Mouse (Mus musculus): ENCODE data around the gene Socs5. TPM values are rescaled to one million over a fixed set of nuclear protein-coding genes. Genes with fewer than 3 reads are reported as not detected.

Socs5 gene
- polyA plus RNA-seq, 1 experiment from 2014 or later, result 10.9 TPM

DNA sequence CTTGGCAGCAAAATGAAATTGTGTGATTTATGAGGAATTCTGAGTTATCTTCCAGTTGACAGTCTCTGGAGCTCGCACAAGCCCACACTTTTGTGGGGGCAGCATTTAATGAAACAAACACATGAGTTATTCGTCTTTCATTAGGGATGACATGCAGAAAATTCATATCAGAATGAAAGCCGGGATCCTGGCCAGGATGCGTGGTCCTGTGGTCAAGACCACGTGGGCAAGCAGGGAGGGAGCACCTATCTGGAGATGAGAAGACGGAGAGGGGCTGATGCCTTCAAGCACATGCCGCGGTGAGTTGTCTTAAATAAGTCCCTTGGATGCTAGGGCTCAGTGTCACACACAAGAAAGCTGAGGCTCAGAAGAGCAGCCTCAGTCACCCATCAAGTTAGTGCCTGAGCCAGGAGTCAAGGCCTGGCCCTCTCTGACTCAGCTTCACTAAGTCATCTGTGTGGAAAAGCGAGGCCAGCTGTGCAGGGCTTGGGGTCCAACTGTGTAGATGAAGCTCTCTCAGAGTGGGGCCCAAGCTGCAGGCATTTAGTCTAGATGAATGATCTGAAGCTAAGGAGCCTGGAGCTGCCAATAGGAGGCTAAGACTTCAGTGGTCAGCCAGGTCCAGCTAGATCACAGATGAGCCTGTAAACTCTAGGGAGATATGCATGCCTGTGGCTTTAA lies 67.3 kb downstream of the Socs5 start:
- H3K27ac ChIP-seq, result no peak overlapping the region
- H3K27me3 ChIP-seq, result no peaks in the 10 kb centered on the region
- peaks cover 12% of the 10 kb centered on the region for H3K4me1 ChIP-seq (replicated peaks)
- H3K9me3 ChIP-seq, result peaks cover 10% of the 10 kb centered on the region; the same call in 1 of the 2 replicates
- H3K9ac ChIP-seq (replicated peaks), result no peak overlapping the region
- no peak overlapping the region for H3K4me2 ChIP-seq (replicated peaks)
- no peak overlapping the region for H3K4me3 ChIP-seq (replicated peaks)
- ATAC-seq, result no peak
- H3K36me3 ChIP-seq, result no peaks in the 10 kb centered on the region
- WGBS, result 93% methylated on average over 9 of the region's 9 CpGs

DNA sequence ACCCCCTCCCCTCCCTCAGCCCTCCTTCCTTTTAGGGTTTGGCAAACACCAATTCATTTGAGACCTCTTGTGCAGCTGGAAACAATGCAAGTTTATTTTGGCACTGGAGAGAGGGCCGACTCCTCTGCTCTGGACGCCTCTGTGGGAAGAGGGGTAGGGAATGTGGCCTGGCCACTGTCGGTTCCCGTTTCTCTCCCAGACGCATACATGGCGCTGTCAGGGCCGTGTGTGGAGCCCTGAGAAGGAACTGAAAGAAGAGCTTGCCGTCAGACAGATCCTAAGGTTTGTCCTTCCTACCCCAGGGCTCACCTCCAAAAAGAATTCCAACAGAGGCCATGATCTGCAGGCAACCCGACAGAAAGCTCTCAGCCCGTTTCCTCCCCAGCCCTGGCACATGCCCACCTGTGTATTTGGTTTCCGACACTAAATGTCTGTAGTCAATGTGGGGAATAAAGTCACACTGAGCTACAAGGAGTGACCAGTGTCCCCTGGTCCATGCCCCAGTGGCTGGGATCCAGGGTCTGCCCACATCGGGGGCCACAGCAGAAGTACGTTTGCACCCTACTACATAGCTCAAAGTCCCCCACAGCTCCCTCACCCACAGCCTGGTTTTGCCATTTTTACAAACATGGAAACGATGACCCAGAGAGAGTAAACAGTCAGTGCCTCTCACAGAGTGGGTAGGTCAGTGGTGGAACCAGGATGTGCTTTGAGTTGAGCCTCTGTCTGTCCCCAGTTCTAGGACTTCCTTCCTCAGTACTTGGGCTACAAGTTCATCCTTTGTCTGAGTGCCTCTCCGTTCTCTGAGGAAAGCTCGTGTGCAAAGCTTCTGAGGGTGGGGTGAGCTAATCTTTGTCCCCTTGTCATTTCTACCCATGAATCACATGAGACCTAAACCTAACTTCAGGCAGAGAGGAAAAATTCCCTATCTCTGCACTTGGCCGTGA lies 68.9 kb downstream of the Socs5 start:
- Histone ChIP-seq H3K9me3 (peaks cover 10% of the 10 kb centered on the region; the same call in 1 of the 2 replicates), H3K9ac (replicated peaks) (no peak overlapping the region), H3K4me2 (replicated peaks) (no peak overlapping the region), H3K4me3 (replicated peaks) (no peak overlapping the region), H3K4me1 (replicated peaks) (peaks cover 12% of the 10 kb centered on the region), H3K36me3 (no peaks in the 10 kb centered on the region), H3K27ac (no peak overlapping the region), H3K27me3 (no peaks in the 10 kb centered on the region)
- 80% methylated on average over 17 of the region's 17 CpGs for WGBS
- ATAC-seq, result no peak

GRCm38 (mm10) chr17:87178596-87179590 lies 71.4 kb downstream of the Socs5 start:
- peak; percentile 58; the same call in 1 of the 2 replicates for ATAC-seq
- Histone ChIP-seq H3K9ac (replicated peaks) (no peak overlapping the region), H3K36me3 (no peaks in the 10 kb centered on the region), H3K27ac (no peak overlapping the region), H3K4me3 (replicated peaks) (no peak overlapping the region), H3K4me1 (replicated peaks) (peaks cover 12% of the 10 kb centered on the region), H3K27me3 (no peaks in the 10 kb centered on the region), H3K9me3 (0 out of 2 replicates have a peak, but pooled peaks cover 7% of the 10 kb centered on the region), H3K4me2 (replicated peaks) (no peak overlapping the region)
- WGBS, result 44% methylated on average over 16 of the region's 16 CpGs

DNA sequence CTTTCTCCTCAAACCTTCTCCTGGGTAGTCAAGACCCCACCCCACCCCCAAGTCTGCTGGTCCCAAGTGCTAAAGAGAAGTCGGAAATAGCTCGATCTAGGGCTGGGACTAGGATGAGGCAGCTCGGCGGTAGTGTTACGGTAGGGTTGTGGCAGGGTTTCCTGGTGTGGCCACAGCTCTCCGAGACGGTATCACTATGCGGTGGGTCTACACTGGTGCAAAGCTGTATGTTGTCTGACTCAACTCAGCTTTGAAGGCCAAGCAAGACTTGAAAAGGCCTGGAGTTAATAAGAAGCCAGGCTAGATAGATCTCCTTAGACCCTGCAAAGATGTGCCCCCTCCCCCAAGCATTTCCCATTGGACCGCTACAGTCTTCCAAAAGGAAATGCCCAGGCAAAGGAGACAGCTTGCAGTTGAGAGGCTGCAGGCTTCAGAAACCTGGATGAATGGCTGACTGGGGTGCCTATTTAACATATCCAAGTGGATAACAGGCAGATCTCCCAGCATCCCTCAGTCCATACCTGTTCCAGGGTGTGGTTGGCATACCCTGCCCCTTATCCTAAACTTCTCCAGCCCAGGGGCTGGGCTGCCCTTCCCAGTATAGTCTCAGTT lies 72.6 kb downstream of the Socs5 start:
- 87% methylated on average over 9 of the region's 9 CpGs for WGBS
- no peak overlapping the region for H3K4me2 ChIP-seq (replicated peaks)
- 0 out of 2 replicates have a peak, but pooled peaks cover 3% of the 10 kb centered on the region for H3K27me3 ChIP-seq
- H3K9me3 ChIP-seq, result 0 out of 2 replicates have a peak, but pooled peaks cover 7% of the 10 kb centered on the region
- no peak overlapping the region for H3K9ac ChIP-seq (replicated peaks)
- no peak overlapping the region for H3K27ac ChIP-seq
- H3K4me1 ChIP-seq (replicated peaks), result peaks cover 12% of the 10 kb centered on the region
- ATAC-seq, result no peak
- no peak overlapping the region for H3K4me3 ChIP-seq (replicated peaks)
- H3K36me3 ChIP-seq, result no peaks in the 10 kb centered on the region

- Histone ChIP-seq H3K4me3 (replicated peaks) (no peak overlapping the region), H3K27ac (no peak overlapping the region), H3K4me2 (replicated peaks) (no peak overlapping the region), H3K9me3 (0 out of 2 replicates have a peak, but pooled peaks cover 7% of the 10 kb centered on the region), H3K9ac (replicated peaks) (no peak overlapping the region), H3K27me3 (peaks cover 3% of the 10 kb centered on the region; the same call in 1 of the 2 replicates), H3K4me1 (replicated peaks) (peaks cover 25% of the 10 kb centered on the region), H3K36me3 (no peaks in the 10 kb centered on the region)
- WGBS, result 90% methylated on average over 8 of the region's 8 CpGs
- no peak for ATAC-seq
These were observed 74.3 kb downstream of the Socs5 start for GRCm38 (mm10) chr17:87181683-87182346.

DNA sequence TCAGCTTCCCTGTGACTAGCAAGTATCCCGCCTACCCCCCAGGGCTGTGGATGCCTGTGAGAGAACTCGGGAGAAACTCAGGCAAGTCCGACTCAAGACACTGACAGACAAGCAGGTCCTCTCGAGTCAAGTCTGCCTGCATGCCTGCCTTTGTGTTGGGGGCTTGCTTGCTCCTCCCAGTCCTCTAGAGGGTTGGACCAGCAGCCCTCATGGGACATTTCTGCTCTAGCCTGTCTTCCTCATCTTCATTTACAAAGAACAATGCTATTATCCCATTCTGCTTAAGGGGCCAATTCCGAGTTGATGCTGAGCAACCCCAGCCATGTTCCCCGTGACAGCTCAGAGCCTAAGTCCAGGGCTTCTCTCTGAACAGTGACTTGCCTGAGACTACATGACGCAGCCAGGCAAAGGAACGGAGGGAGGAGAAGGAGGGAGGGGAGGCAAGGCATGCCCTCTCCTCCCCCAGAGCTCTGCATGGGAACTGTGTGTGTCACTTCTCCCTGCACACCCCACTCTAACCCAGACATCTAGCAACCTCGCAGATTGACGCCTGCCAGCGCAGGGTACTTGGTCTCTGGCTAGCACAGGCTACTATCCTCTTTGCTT lies 78.1 kb downstream of the Socs5 start:
- H3K4me2 ChIP-seq (replicated peaks), result no peak overlapping the region

GRCm38 (mm10) chr17:87187005-87187404 lies 79.5 kb downstream of the Socs5 start:
- Histone ChIP-seq H3K4me1 (replicated peaks) (peaks cover 18% of the 10 kb centered on the region), H3K9me3 (0 out of 2 replicates have a peak, but pooled peaks cover 7% of the 10 kb centered on the region), H3K36me3 (no peaks in the 10 kb centered on the region), H3K4me2 (replicated peaks) (no peak overlapping the region), H3K4me3 (replicated peaks) (no peak overlapping the region), H3K27me3 (peaks cover 3% of the 10 kb centered on the region; the same call in 1 of the 2 replicates), H3K27ac (no peak overlapping the region), H3K9ac (replicated peaks) (no peak overlapping the region)
- 62% methylated on average over 17 of the region's 17 CpGs for WGBS
- ATAC-seq, result no peak; the same call in 1 of the 2 replicates

More for the DNA sequence above, 78.1 kb downstream of the Socs5 start:
- H3K9me3 ChIP-seq, result 0 out of 2 replicates have a peak, but pooled peaks cover 7% of the 10 kb centered on the region
- H3K4me1 ChIP-seq (replicated peaks), result peaks cover 18% of the 10 kb centered on the region
- H3K9ac ChIP-seq (replicated peaks), result no peak overlapping the region; the same call in 1 of the 2 replicates
- H3K27me3 ChIP-seq, result peaks cover 3% of the 10 kb centered on the region; the same call in 1 of the 2 replicates
- H3K36me3 ChIP-seq, result no peaks in the 10 kb centered on the region
- H3K27ac ChIP-seq, result no peak overlapping the region
- ATAC-seq, result peak; percentile 60
- no peak overlapping the region for H3K4me3 ChIP-seq (replicated peaks)
- WGBS, result 28% methylated on average over 11 of the region's 11 CpGs

Small RNAs within 50 kb of the gene (microRNA-seq; reads per million reads assigned to microRNA genes)
- not detected for gene Gm22346

Other genes starting within 250 kb of the Socs5 start
- not detected in 2 replicates for gene Tmem247, start 190.3 kb upstream of the Socs5 start, polyA plus RNA-seq (2015; fragmentation: Nextera tagmentation; extraction: Ambion mirVana)
- gene Atp6v1e2, start 159.8 kb upstream of the Socs5 start, polyA plus RNA-seq (2015; fragmentation: Nextera tagmentation; extraction: Ambion mirVana), result not detected in 2 replicates
- 6.5 and 7.0 TPM in 2 replicates for gene Rhoq, start 144.6 kb upstream of the Socs5 start, polyA plus RNA-seq (2015; fragmentation: Nextera tagmentation; extraction: Ambion mirVana)
- 37.1 and 38.4 TPM in 2 replicates for gene Pigf, start 82.3 kb upstream of the Socs5 start, polyA plus RNA-seq (2015; fragmentation: Nextera tagmentation; extraction: Ambion mirVana)
- gene Cript, start 82.1 kb upstream of the Socs5 start, polyA plus RNA-seq (2015; fragmentation: Nextera tagmentation; extraction: Ambion mirVana), result 237 and 269 TPM in 2 replicates
- 52.6 and 54.7 TPM in 2 replicates for gene Mcfd2, start 158.3 kb downstream of the Socs5 start, polyA plus RNA-seq (2015; fragmentation: Nextera tagmentation; extraction: Ambion mirVana)
- gene Ttc7, start 175.2 kb downstream of the Socs5 start, polyA plus RNA-seq (2015; fragmentation: Nextera tagmentation; extraction: Ambion mirVana), result 2.8 and 4.3 TPM in 2 replicates